Mouse (Mus musculus) E14TG2a.4 (cell line): ENCODE data around the gene Ermap.

Source experiments
- H3K27me3 ChIP-seq: 2 replicates; pipeline ENCODE4 v1.6.1; 2014; ENCODE audit warnings: low read length, control low read depth; ENCODE audit not compliant: insufficient read depth
- H3K36me3 ChIP-seq: 2 replicates; pipeline ENCODE4 v1.6.1; 2014; ENCODE audit warnings: low read length, control low read depth; ENCODE audit not compliant: insufficient read depth
- H3K4me1 ChIP-seq: replicated peaks from 2 replicates; pipeline ENCODE4 v1.6.1; 2014; ENCODE audit warnings: low read depth, low read length, control low read depth
- H3K4me3 ChIP-seq: replicated peaks from 2 replicates; pipeline ENCODE4 v1.5.1; 2014; ENCODE audit warnings: mild to moderate bottlenecking, low read length
- H3K9me3 ChIP-seq: 2 replicates; pipeline ENCODE4 v1.6.1; 2014; ENCODE audit warnings: low read length, control low read depth
- CTCF ChIP-seq: conservative IDR thresholded peaks from 2 replicates; pipeline ENCODE4 v1.5.1; 2014; ENCODE audit warnings: low read length
- NANOG ChIP-seq: IDR thresholded peaks from 2 replicates; pipeline ENCODE4 v1.6.1; 2014; ENCODE audit warnings: borderline replicate concordance, low read length, mixed read lengths
- POU5F1 ChIP-seq: IDR thresholded peaks from 2 replicates; pipeline ENCODE4 v1.6.1; 2014; ENCODE audit warnings: low read length, borderline replicate concordance

Gene Ermap

DNA sequence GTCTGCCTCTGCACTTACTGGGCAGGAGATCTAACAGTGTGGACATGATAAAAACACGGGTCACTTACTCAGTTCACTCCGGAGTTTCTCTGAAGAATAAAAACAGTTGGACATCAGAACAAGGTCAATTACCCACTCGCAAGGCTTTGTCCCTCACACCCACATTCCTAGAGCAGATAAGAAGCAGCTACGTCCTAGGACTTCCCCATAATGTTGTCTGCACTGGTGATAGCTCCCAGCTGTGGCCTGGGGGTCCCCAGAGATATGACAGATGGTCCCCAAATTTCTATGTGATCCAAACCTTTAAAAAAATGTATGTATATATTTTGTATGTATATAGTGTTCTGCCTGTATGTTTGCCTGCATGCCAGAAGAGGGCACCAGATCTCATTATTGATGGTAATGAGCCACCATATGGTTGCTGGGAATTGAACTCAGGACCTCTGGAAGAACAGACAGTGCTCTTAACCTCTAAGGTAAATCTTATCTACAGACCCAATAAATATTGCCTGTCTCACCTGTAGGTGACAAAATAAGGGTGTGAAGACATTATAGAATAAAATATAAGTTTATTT lies 9.6 kb downstream of the Ermap start:
- no peaks in the 10 kb centered on the region for H3K9me3 ChIP-seq
- H3K36me3 ChIP-seq = no peaks in the 10 kb centered on the region
- H3K4me1 ChIP-seq = no peaks in the 10 kb centered on the region
- H3K27me3 ChIP-seq = peaks cover 15% of the 10 kb centered on the region
- no peak overlapping the region for H3K4me3 ChIP-seq
- TF ChIP-seq POU5F1 = no peak
- no peak for TF ChIP-seq NANOG
- peak; percentile 30; the same call in 1 of the 2 replicates for TF ChIP-seq CTCF

- no peak overlapping the region for H3K4me3 ChIP-seq
- H3K4me1 ChIP-seq = peaks cover 6% of the 10 kb centered on the region; the same call in 1 of the 2 replicates
- H3K36me3 ChIP-seq = no peaks in the 10 kb centered on the region
- H3K27me3 ChIP-seq = peaks cover 9% of the 10 kb centered on the region; the same call in 1 of the 2 replicates
- TF ChIP-seq NANOG (no peak), POU5F1 (no peak), CTCF (no peak)
- H3K9me3 ChIP-seq = no peaks in the 10 kb centered on the region
Measured at GRCm38 (mm10) chr4:119178331-119178730, 11.5 kb downstream of the Ermap start.

DNA sequence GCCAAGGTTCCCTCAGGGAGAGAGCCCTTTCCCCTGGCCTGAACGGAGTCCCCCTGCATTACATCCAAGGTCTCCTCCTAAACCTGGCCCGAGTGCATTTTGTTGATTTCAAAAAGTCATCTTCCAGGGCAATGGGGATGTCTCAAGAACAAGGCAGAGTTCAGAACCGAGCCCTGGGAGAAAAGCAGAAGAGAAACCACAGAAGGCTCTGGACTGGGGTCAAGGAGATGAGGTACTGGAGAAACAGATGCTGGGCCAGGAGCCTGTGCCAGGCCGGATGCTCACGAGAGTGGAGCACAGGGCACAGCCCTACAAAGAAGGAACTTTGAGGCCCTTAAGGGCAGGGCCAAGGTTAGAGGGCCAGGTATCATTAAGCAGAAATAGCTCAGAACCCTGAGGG lies 12.1 kb downstream of the Ermap start:
- Histone ChIP-seq H3K27me3 (peaks cover 6% of the 10 kb centered on the region; the same call in 1 of the 2 replicates), H3K36me3 (no peaks in the 10 kb centered on the region), H3K4me1 (peaks cover 13% of the 10 kb centered on the region), H3K4me3 (no peak overlapping the region), H3K9me3 (no peaks in the 10 kb centered on the region)
- TF ChIP-seq CTCF (no peak), POU5F1 (no peak)

GRCm38 (mm10) chr4:119173851-119174453 lies 15.9 kb downstream of the Ermap start, which contains the start of gene Zfp691:
Zfp691 (minus strand) TSS chr4:119174195.
- Histone ChIP-seq H3K27me3 (no peaks in the 10 kb centered on the region; the same call in 1 of the 2 replicates), H3K4me1 (peaks cover 31% of the 10 kb centered on the region), H3K36me3 (peaks cover 14% of the 10 kb centered on the region), H3K9me3 (no peaks in the 10 kb centered on the region), H3K4me3 (peak within 1 kb of the TSS; percentile 91)
- TF ChIP-seq POU5F1 = no peak
- TF ChIP-seq NANOG = no peak
- TF ChIP-seq CTCF = no peak

DNA sequence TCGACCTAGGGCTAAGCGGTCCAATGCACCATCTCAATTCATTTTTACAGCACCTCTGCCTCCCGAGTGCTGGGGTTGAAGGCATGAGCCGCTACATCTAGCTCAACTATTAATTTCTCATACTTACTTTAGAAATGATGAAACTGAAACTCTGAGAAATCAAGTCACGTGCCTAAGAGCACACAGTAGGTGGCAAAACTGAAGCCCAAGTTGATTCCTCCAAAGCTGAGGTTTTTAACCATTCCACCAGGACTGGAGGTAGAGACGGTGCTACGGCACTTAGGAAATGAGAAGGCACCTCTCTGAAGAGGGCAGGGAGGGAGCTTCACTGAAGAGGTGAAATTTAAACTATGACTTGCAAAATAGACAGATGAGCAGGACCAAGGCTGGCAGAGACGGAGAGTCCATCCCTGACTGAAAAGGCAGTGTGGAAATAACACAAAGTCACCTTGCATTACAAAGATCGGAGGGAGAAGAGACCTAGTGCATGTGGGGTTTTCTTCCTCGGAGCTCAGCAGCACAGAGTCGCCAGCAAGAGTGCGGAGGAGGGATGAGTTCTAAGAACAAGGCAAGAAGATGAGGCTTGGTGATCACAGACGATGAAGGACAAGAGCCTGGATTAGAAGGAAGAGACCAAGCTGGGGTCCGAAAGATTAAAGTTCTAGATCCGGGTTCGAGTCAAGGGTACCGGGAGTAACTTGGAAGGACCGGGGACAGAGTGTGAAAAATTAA lies 16.7 kb downstream of the Ermap start:
- Histone ChIP-seq H3K36me3 (peaks cover 20% of the 10 kb centered on the region), H3K9me3 (no peaks in the 10 kb centered on the region), H3K4me1 (peaks cover 32% of the 10 kb centered on the region), H3K4me3 (peak overlapping the region; percentile 91), H3K27me3 (no peaks in the 10 kb centered on the region; the same call in 1 of the 2 replicates)
- TF ChIP-seq NANOG = no peak
- TF ChIP-seq POU5F1 = no peak
- TF ChIP-seq CTCF = no peak

- Histone ChIP-seq H3K36me3 (peaks cover 20% of the 10 kb centered on the region), H3K27me3 (no peaks in the 10 kb centered on the region; the same call in 1 of the 2 replicates), H3K4me3 (no peak overlapping the region), H3K9me3 (no peaks in the 10 kb centered on the region), H3K4me1 (peaks cover 35% of the 10 kb centered on the region)
- TF ChIP-seq POU5F1 (no peak), NANOG (no peak), CTCF (peak; percentile 80)
Measured at GRCm38 (mm10) chr4:119167663-119168062, 22.1 kb downstream of the Ermap start.

DNA sequence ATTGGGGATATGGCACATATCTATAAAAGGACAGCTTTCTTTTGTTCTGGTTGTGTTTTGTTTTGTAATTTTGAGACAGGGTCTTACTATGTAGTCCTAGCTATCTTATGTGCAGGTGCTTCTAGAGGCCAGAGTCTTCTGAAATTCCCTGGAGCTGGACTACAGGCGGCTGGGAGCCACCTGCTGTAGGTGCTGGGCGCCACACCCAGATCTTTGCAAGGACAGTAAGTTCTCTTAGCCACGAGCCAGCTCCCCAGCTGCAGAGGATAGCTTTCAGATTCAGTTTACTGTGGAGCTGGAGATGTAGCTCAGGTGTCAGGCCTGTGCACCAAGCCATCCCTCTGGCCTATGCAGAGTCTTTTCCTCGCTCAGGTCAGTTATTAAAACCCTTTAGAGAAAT lies 22.7 kb downstream of the Ermap start:
- TF ChIP-seq NANOG (no peak), CTCF (no peak), POU5F1 (no peak)
- H3K4me3 ChIP-seq = no peak overlapping the region
- no peaks in the 10 kb centered on the region for H3K9me3 ChIP-seq
- H3K27me3 ChIP-seq = no peaks in the 10 kb centered on the region; the same call in 1 of the 2 replicates
- H3K4me1 ChIP-seq = peaks cover 34% of the 10 kb centered on the region
- H3K36me3 ChIP-seq = peaks cover 20% of the 10 kb centered on the region

DNA sequence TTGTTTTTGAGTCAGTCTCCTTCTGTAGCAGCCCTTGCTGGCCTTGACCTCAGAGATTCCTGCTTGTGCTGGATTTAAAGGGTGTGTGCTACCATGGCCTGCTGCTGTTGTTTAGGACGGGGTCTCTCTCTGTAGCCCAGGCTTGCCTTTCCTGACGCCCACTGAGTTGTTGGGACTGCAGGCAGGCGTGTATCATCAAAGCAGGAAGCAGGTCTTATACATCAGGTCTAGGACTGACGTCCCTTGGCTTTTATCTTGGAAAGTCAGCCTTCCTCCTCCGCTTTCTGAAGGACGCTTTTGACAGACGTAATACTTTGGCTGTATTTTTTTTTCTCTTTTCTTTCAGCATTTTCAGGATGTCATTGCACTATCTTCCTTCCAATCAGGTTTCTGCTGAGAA lies 23.9 kb downstream of the Ermap start:
- no peaks in the 10 kb centered on the region for H3K27me3 ChIP-seq
- H3K4me1 ChIP-seq = peaks cover 34% of the 10 kb centered on the region
- no peak overlapping the region for H3K4me3 ChIP-seq
- H3K9me3 ChIP-seq = no peaks in the 10 kb centered on the region
- no peak for TF ChIP-seq POU5F1
- no peak for TF ChIP-seq CTCF
- TF ChIP-seq NANOG = no peak
- H3K36me3 ChIP-seq = peaks cover 20% of the 10 kb centered on the region
